Mouse (Mus musculus) lung, postnatal 0 days (tissue): ENCODE data around the gene Cd244a.

Source experiments
- CTCF ChIP-seq: IDR thresholded peaks from 2 replicates; pipeline ENCODE4 v1.5.1; 2016; ENCODE audit warnings: antibody characterized with exemption, mild to moderate bottlenecking
- EP300 ChIP-seq: IDR thresholded peaks from 2 replicates; pipeline ENCODE4 v1.6.1; 2016; ENCODE audit warnings: antibody characterized with exemption, mild to moderate bottlenecking, control low read depth

DNA sequence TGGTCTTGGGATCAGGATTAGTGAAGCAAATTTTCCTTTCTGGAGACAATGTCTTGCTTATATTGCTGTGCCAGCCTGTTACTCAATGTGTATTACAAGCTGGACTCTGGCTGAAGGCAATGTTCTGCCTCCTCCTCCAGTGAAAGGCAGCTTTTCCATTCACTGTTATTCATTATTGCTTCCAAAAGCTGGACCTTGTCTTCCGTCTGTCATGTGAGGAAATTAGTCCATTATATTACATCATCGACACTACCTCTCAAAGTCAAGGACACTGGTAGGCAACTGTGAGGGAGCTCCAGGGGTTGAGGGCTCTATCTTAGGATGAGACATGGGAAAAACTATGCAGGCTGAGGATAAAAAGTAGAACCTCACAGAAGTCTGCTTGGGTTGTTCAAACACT lies 2.6 kb upstream of the Cd244a start:
- no peak for TF ChIP-seq CTCF
- TF ChIP-seq EP300: no peak
